Mouse (Mus musculus) frontal cortex, adult 2 months (tissue): ENCODE data around the gene Ubxn10. TPM values are rescaled to one million over a fixed set of nuclear protein-coding genes. Genes with fewer than 3 reads are reported as not detected.

Experiments used
- DNase-seq, 2 experiments: peaks; one replicate each; pipeline ENCODE4 v3.0.0; 2022; ENCODE audit warnings: low spot score in 1 of 2; ENCODE audit errors: extremely low spot score in 1 of 2
- polyA plus RNA-seq: library from polyadenylated mRNA; depleted of rRNA; stranded (reverse); fragments of >200 nt; gene quantifications from 2 replicates; pipeline ENCODE4 v1.2.3, GENCODE M21; 2012; rRNA removed

Gene Ubxn10
- polyA plus RNA-seq, 1 experiment, result 1.4 TPM

- DNase-seq, result no peak
Measured at GRCm38 (mm10) chr4:138670093-138670889, 66.7 kb downstream of the Ubxn10 start.

DNA sequence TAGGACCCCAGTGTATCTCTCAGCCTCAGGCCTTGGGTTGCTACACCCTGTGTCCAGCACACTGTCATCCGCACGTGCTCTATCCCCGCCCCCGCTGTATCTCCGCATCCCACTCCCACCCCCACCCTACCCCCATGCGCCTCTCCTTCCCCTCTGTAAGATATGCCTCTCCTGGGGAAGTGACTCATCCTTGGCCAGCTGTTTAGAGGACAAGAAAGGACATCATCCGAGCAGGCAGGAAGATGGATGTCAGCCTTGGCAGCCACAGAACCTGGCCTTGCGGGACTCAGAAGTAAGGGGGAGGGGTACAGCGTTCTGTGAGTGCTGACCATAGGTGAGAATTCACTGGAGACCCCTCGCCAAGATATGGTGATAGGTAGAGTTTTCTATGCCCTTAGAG, 70.4 kb downstream of the Ubxn10 start:
- DNase-seq, result no peak

DNA sequence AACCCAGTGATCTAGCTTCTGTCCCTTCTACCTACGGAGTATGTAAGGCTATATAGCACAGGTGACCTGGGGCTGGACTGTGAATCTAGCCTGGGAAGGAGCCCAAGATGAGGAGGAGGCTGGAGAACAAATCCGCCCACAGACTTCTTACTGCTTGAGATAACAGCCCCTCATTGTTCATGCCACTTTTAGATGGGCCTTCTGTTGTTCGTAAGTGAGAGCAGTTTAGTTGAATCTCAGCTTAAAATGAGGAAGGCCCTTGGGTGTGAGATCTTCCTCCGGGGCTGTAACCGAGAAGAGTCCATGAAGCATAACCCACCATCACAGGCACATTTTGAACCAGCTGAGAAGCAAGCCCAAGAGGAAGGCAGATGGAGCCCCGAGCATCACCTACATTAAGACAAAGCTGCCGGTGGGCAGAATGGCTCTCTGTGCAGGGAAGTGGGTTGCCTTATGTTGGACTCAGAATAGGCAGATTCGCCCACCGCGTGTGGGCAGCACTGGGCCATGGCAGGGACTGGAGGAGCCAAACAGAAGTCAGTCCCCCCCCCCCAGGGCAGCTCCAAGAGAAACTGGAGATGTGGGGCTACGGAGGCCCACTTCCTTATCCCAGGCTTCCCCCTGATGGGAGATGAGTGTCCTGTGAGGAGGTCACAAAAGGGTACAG, 76.9 kb downstream of the Ubxn10 start:
- DNase-seq, result peak; percentile 49 to 57

Other genes with a start within 250 kb of the Ubxn10 start
- 2.4 TPM in 2 replicates for gene Vwa5b1, start 101.3 kb downstream of the Ubxn10 start, polyA plus RNA-seq
- gene Pla2g2c, start 12.4 kb downstream of the Ubxn10 start, polyA plus RNA-seq, result 0.16 and 0.29 TPM in 2 replicates
- 0.08 and 0.13 TPM in 2 replicates for gene Pla2g2f, start 20.5 kb upstream of the Ubxn10 start, polyA plus RNA-seq
- 0.17 and 0.58 TPM in 2 replicates for gene Pla2g2d, start 38.6 kb upstream of the Ubxn10 start, polyA plus RNA-seq
- gene Pla2g5, start 126.3 kb upstream of the Ubxn10 start, polyA plus RNA-seq, result 6.4 and 9.2 TPM in 2 replicates
- not detected in 2 replicates for gene Gm13030, start 136.8 kb upstream of the Ubxn10 start, polyA plus RNA-seq
- 0.19 TPM in 1 of 2 replicates, not detected in the other for gene Pla2g2e, start 140.8 kb upstream of the Ubxn10 start, polyA plus RNA-seq
- gene Otud3, start 176.8 kb upstream of the Ubxn10 start, polyA plus RNA-seq, result 11.3 and 13.3 TPM in 2 replicates
- not detected in 2 replicates for gene Rnf186, start 229.9 kb upstream of the Ubxn10 start, polyA plus RNA-seq
- gene Tmco4, start 235.7 kb upstream of the Ubxn10 start, polyA plus RNA-seq, result 3.3 and 3.4 TPM in 2 replicates